Mouse (Mus musculus) c-Kit-positive CD71-negative TER-119-negative erythroid progenitor cells, embryonic 14.5 days (primary cell): ENCODE measurements around the gene Rbm14.
A peak's percentile ranks its signal among the peaks of the same experiment; 100 is the strongest.

ENCODE experiments used
- DNase-seq: peaks from one replicate; pipeline ENCODE4 v3.0.0-alpha.2; 2013; ENCODE audit warnings: low read depth

The Rbm14 gene

DNA sequence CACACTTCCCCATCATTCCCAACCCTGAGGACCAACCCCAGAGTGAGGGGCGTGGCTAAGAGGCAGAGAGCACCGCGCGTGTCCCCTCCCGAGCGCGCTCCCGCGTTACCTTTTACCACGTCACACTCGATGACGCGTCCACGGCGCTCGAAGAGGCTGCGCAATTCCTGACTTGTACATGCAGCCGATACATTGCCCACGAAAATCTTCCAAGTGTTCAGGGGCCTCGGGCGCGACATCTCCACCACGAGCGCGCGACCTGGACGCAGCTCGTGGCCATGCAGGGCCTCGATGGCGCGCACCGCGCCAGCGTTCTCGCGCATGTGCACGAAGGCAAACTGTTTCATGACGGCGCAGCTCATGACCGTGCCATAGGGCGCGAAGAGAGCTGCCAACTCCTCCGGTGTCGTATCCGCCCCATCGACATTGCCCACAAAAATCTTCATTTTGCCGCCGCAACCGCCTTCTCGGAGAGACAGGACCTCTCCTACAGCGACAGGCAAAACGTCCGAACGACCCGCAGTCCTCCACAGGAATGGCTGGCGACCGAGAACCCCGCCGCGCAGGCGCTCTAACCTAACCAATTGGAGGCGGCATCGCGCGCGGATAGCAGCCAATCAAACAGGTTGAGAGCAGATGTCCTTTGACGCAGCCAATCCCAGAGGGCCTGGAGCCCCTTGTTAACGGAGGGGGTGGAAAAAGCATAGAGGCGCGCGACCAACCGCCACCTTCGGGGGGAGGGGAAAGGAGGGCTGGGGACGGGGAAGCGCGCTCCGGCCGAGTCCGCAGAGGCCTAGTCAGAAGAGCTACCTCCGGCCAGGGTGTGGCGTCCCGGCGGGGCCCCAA lies at the start of gene Rbm14, which contains the start of gene Gm21992:
Rbm14 (minus strand) TSS at position 572 of the 846 bp plus-strand sequence.
Gm21992 (minus strand) TSS at position 550 of the 846 bp plus-strand sequence.
- DNase-seq, result peak; percentile 96

DNA sequence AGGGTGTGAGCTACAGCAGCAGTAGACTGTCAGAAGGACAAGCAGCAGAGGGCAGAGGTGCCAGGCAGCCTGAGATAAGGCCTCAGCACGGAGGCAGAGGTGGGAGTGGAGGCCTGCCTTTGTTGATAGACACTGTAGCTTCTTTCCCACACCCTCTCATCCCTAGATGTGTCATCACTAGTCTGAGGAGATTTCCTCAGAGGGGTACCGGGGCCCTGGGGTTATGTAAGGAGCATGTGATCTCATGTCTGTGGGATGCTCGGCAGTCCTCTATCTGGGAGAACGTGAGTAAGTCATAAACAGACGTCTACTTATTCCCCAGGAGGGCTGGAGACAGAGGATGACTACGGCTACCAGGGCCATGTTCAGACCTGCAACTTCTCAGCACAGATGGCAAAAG lies 47.6 kb upstream of the Rbm14 start:
- DNase-seq, result no peak

DNA sequence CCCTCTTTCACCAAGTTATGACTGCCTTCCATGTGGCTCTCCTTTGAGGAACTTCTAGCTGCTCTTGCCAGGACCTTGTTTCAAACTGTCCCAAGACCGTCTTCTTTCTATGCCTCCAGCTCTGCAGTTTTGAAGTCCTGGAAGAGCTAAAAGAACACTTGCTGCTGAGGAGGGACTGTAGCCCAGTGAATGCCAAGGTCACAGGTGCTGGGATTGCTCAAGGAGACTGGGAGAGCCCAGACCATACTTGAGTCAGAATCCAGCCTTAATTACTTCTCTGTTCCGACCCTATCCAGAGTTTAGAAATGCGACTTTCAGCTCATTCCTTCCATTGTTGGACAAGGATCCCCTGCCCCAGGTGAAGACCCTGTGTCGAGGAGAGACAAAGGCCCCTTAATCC lies 44.5 kb upstream of the Rbm14 start:
- DNase-seq, result no peak

DNA sequence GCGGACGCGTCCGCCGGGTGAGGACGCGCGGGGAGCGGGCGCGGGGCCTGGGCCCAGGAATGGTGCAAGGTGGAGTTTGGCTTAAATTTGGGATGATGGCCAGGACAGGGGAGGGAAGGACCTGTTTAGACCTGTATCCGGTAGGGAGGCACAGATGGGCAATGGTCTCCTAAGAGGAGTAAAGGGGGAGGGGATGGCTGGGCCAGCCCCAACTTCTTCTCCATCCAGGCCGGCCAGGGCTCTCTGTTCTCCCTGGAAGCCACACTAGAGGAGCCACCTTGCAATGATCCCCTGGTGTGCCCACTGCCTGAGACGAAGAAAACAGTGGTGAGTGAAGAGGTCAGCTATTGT lies 44.0 kb upstream of the Rbm14 start:
- no peak for DNase-seq

DNA sequence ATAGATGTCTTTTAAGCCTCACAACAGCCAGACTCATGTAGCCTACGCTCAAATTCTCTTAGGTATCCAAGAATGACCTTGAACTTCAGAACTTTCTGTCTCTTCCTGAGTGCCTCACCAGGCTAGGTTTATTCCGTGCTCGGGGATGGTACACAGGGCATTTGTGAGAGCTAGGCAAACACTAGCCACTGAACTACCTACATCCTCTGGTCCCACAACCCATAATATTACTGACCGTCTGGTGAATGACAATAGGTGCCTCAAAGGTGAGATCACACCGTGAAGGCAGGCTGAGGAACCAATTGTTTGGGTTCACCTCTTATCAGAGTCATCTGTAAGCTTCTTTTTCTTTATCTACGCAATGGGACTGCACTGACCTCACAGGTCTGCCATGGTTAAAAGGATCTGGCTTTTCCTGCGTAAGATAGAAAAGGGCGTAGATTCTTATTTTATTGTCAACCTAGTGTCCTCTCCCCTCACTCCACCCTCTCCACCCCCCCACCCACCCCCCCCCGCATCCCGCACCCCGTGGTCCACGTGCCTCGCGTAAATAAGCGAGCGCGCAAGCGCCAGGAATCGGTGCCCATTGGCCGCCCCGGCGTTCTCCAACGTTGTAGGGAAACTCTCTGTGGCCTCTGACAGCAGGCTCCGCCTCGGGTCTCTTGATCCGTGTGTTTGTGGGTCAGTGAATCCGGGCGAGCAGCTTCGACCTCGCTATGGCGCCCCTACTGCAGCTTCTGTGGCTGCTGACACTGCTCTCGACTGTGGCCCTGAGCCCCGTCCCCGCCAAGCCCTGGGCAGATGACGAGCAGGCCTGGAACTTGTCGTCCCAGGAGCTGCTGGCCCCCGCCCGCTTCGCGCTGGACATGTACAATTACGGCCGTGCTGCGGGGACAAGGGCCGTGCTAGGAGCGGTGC lies 43.4 kb upstream of the Rbm14 start, which contains the start of gene Ctsf:
Ctsf (plus strand) TSS at position 579 of the 918 bp plus-strand sequence.
- DNase-seq, result no peak

DNA sequence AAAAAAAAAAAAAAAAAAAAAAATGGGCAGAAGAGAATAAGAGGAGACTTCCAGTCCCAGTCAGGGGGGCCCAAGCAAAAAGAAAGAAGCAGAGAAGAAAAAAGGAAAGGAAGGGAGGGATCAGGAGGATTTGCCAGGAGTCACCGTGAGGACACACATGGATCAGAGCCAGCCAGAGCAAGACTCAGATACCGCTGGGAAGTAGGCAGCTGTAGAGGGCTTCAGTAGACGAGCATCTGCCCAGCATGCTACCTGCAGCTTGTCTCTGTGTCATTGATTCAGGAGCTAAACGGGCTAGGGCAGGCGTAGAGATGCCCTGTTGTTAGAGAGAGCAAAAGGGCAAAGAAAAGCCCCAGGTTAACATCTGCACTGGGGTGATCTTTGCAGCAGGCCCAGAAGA lies 38.8 kb upstream of the Rbm14 start:
- no peak for DNase-seq

DNA sequence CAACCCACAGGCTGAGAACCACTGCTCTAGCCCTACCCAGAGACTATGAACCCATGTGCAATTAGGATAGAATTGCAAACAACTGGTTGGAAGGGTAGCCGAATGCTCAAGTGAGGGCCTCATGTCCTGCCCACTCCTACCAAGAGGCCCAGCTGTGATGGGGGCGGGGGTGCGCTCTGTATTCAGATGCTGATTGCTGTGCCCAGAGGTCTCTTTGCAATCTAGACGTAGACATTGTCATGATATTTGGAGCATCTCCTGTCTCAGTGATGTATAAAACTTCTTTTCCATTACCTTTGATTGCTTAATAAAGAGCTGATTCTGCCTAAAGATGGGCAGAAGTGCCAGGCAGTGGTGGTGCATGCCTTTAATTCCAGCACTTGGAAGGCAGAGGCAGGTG lies 38.4 kb upstream of the Rbm14 start:
- no peak for DNase-seq

DNA sequence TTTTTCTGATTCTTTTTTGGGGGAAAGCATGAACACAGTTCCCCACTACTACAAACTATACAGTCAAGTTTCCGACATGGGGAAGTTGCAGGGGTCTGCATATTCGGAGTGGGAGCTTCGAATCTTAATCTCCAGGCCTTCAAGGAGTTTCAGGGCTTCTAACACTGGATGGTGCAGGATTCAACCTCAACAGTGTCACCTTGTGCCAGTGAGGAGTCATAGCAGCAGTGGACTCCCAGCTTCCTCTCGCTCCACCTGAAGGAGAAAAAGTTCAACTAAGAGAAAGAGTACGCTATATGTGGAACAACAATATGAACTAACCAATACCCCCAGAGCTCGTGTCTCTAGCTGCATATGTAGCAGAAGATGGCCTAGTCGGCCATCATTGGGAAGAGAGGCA lies 36.1 kb upstream of the Rbm14 start:
- no peak for DNase-seq

DNA sequence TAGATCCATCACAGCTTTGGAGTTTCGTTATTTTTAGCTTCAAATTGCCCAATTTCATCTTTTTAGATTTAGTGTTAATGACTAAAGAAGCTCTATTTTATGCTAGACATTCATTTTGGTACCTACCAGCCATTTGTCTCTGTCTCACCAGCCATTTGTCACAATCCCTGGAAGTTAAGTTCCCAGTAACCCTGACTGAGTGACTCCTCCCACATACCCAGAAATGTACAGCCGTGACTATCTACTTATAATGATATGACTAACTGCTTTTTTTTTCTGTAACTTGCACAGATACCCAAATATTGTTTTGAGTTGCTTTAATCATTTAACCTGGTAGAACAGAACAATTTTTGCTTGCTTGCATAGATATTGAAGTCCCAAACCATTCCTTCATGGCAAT lies 34.4 kb upstream of the Rbm14 start:
- DNase-seq, result no peak

DNA sequence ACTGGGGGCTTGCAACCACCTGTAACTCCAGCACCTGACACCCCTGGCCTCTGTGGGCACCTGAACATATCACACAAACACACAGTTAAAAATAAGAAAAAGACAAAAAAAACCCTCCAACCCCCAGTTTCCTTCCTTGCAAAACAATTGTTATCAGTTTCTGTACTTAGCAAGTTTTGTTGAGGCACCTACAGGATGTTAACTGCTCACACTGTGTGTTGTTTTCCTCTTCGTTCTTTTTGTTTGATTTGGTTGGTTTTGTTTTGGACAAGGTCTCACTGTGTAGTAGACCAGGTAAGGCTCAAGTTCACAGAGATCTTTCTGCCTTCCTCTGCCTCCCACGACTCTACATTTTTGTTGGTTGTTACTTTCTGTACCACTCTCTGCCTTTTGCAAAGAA lies 31.2 kb upstream of the Rbm14 start:
- no peak for DNase-seq

DNA sequence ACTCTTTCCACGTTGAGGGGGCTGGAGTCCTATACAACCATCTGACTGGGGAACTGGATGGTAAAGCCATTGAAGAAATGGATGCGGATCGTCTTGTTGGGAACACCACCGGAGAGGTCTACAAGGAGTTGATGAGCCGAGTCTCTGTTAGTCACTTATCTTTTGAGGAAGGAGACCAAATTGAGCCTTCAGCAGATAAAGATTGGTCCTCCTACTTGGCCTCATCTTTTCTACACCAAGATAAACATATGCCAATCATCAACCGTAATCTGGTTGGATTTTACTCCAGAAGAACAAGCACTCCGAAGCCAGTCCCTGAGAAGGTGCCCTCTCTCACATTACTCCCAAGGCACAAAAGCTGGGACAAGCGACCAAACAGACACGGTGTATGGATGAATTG lies 29.4 kb upstream of the Rbm14 start:
- DNase-seq, result no peak

DNA sequence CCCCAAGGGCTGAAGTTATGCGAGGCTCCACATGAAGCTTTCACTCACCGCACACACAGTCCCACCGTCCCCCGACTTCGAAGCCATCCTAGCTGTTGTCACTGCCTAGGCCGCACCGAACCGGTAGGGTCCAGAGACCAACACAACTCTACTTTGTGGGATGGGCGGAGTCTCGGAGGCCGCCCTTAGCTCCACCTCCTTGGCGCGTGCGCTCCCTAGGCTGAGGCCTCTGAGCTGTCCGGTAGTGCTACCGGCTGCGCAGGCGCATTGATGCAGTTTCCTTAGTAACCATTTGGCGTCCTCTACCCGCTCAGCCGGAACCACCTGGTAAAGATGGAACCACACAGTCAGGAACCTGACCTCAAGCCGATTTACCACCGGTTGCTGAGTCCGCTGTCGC lies 27.7 kb upstream of the Rbm14 start, which contains the start of the genes Ccs and Ccdc87:
Ccs (minus strand) TSS at position 184 of the 400 bp plus-strand sequence.
Ccdc87 (plus strand) TSS at position 218 of the 400 bp plus-strand sequence.
- DNase-seq, result peak; percentile 95

DNA sequence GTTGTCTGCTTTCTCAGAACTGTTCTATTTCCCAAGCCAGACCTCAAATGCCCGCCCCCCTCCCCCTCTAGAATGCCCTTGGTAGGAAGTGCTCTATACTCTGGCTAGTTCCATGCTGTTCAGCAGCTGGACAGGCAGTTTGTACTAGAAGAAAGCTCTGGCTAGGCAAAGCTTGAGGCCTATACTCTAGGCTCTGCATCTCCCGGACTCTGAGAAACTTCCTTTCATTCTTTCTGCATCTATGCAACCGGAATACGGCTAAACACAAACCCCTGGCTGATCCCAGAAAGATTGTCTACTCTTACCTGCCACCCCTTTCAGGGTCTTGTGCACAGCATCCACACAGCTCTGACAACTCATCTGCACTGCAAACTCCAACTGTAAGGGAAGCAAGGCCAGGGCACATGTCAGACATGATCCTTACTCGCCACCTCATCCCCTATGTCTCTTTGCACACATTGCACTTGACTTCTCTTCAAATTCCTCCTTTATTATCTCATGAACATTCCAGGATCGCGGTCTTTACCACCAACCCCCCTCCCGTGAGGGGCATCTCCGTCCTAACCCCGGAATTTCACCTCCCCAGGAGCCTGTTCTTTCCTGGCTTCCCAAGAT lies 27.2 kb upstream of the Rbm14 start:
- no peak for DNase-seq

DNA sequence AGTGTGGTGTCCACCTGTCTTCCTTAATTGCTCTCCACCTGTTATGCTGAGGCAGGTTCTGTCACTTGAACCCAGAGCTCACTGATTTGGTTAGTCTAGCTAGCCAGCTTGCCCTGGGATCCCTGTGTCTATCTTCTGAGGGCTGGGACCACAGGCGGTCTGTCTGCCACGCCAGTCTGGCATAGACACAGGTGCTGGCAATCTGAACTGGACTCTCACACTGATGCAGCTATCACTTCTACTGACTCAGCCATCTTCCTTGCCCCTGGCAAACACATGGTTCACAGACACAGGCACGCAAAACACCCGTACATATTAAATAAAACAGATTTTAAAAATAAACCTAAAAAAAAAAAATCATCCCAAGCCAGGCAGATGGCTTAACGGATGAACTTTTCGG lies 25.6 kb upstream of the Rbm14 start:
- DNase-seq, result no peak

DNA sequence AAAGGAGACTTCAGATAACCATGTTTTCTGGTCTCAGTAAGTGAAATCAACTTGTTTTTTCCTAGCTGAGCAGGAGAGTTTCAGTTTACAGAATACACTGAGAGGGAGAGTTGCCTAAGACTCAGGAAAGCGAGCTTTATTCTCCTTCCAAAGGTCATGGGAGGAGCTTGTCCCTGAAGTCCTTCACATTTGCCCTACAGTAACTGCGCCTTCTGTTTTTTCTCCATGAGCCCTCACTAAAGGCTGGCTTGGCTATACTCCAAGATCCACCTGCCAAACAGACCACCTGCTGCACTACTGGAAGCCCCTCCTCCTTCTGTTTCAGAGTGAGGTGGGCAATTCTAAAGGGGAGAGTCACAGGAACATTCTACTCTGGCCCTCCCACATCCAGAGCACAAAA lies 24.7 kb upstream of the Rbm14 start:
- no peak for DNase-seq

DNA sequence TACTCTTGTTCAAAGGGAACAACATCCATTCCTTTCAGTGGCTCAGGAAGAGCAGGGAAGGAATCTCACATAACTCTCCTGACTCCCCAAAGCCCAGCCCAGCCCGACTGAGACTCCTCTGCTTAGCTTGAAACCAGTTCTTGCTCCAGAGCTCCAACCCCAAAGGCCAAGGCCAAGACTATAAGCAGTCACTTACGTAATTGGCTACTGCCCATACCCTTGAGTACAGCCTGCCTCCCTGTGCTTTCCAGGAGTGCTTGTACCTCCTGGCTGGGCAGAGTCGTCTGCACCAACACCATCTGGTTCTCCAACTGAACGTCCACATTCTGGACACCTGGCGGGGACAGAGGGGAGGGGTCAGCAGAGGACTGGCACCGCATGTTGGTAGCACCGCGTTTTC lies 22.5 kb upstream of the Rbm14 start:
- no peak for DNase-seq

DNA sequence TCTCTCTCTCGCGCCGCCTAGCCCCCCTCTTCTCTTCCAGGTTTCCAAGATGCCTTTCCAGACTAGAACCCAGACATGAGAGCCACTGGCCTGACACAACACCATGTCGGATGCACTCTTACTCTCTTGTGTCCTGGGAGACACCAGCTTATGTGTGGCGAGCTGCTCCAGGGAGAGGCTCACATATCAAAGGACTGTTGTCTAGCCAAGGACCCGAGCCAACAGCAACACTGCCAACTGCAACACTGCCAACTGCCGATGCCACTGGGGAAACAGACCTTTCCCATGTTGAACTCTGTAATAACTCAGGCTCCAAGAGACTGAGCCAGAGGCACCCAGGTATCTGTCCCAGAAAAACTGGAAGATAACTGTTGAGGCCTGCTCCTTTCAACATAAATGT lies 17.7 kb upstream of the Rbm14 start:
- no peak for DNase-seq

DNA sequence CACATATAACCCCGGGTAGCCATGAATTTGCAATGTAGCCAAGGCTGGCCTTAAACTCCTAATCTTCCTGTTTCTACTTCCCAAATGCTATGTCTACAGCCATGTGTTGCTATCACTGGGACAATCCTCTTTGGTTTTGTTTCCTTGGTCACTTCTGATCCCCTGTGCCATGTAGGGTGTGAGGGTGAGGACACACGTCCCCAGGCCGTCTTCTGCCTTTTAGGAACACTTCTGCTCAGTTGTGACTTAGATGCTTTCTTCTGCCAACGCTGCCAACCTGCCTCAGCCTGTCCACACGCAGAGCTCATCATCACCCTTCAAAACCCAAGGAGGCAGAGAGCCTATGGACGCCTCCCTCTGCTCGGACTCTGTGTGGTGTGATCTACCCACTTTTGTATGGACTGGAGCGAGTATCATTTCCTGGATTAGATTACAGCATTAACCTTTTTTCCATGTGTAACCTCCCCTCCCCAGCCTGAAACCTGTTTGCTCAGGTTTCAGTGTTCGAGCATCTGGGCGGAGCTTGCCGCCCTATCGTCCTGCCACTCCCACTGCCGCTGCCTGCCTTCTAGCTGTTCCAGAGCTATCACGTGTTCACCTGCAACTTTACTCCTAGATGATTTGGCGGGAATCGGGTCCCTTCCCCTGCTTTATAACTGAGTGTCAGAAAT lies 17.1 kb upstream of the Rbm14 start:
- DNase-seq, result no peak

DNA sequence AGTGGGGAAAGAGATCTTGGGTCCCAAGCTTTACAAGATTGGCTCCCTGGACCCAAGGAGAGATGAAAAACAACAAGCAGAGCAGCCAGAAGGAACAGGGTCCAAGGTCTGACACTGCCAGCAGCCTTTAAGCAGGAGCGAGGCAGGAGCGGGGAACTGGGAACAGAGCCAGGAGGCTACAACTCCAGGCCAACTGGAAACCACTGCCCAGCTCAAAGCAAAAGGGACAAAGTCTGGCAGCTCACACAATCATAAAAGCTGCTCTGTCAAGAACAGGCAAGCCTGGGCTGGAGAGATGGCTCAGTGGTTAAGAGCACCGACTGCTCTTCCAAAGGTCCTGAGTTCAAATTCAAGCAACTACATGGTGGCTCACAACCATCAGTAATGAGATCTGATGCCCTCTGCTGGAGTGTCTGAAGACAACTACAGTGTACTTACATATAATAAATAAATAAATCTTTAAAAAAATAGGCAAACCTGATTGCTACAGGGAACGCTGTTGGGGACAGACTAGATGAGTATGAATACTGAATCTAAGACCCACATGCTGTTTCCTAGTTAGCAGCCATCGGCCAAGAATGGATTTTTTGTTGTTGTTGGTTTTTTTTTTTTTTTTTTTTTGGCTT lies 9.4 kb upstream of the Rbm14 start:
- DNase-seq, result no peak

DNA sequence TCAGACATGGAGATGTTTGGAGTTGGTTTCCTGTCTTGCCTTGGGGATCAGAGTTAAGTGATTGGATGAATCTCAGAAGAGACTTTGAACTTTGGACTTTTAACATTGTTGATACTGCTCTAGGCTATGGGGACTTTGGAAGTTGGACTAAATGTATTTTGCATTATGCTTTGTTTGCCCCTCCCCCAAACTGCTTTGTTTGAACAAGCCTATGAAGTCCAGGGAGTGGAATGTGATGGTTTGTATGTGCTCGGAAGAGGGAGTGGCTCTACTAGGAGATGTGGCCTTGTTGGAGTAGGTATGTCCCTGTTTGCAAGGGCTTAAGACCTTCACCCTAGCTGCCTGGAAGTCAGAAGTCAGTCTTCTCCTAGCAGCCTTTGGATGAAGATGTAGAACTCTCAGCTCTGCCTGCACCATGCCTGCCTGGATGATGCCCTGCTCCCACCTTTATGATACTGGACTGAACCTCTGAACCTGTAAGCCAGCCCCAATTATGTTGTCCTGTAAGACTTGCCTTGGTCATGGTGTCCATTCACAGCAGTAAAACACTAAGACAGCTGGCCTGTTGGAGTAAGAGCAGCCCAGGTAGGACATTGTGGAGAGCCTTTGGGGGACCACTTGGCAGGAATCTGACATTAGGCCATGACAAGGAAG lies 5.9 kb upstream of the Rbm14 start:
- DNase-seq, result no peak

DNA sequence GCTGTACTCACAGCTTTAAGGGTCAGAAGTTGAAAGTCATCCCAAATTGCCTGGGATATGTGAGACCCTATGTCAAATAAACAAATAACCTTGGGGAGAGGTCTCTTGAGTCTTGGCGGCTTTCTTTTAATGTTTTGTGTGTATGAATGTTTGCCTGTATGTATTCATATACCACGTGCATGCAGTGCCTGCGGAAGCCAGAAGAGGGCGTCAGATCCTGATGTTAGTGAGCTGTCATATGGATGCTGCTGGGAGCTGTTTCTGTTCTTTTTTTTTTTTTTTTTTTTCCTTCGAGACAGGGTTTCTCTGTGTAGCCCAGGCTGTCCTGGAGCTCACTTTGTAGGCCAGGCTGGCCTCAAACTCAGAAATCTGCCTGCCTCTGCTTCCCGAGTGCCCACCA lies 1.6 kb upstream of the Rbm14 start:
- DNase-seq, result no peak
